Mouse (Mus musculus) layer of hippocampus, adult 2 months (tissue): ENCODE results near the gene Gstm2. TPM values are rescaled to one million over a fixed set of nuclear protein-coding genes. Genes with fewer than 3 reads are reported as not detected.
"Not testable (repeated sequence)": the region's sequence is repeated elsewhere in the genome, so short reads cannot be mapped to it uniquely, and the experiment has no call there.

Source experiments
- DNase-seq, 2 experiments: peaks; one replicate each; pipeline ENCODE4 v3.0.0; 2022; ENCODE audit warnings: low spot score in 2 of 2
- H3K27ac ChIP-seq: fragments of 200-600 bp; 2 replicates; pipeline ENCODE4 v1.8.1; 2022
- H3K4me3 ChIP-seq: fragments of 200-600 bp; 2 replicates; pipeline ENCODE4 v1.8.1; 2022; ENCODE audit warnings: mild to moderate bottlenecking
- CTCF ChIP-seq: fragments of 200-600 bp; conservative IDR thresholded peaks from 2 replicates; pipeline ENCODE4 v1.8.1; 2022; ENCODE audit warnings: antibody characterized with exemption, mild to moderate bottlenecking, moderate library complexity
- total RNA-seq, 2 experiments: library from RNA; stranded (reverse); gene quantifications; 2 replicates each; pipeline ENCODE4 v1.2.3; 2021

Gene Gstm2
- total RNA-seq, 2 experiments from 2014 or later = 2.3 to 3.6 TPM

- Histone ChIP-seq H3K4me3 (no peak overlapping the region), H3K27ac (no peak overlapping the region)
- no peak for DNase-seq
- peak; percentile 49 for TF ChIP-seq CTCF
Observed at GRCm38 (mm10) chr3:107981261-107981660, 5.0 kb downstream of the Gstm2 start.

- DNase-seq = no peak
- no peak overlapping the region for H3K27ac ChIP-seq
- H3K4me3 ChIP-seq = no peak overlapping the region
- no peak for TF ChIP-seq CTCF
Observed at GRCm38 (mm10) chr3:107977691-107978090, 8.6 kb downstream of the Gstm2 start.

DNA sequence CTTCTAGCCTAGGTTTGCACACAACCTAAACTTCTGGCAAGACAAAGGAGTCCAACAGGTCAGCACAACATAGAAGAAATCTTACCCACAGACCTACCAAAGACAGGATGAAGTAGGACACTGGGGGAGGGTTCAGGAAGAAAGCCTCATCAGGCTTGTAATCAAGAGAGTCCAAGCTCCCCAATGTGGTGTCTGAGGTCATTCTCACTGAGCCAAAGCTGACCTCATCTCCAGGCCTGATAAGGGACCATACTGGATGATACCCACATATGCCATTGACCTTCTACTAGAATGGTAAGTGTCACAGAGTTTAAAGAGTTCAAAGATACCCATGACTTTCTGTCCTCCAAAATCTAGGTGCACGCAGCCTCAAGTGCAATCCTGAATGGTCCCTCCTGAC lies 12.0 kb downstream of the Gstm2 start:
- TF ChIP-seq CTCF = no peak
- H3K4me3 ChIP-seq = no peak overlapping the region

GRCm38 (mm10) chr3:107972070-107972469 lies 14.2 kb downstream of the Gstm2 start:
- TF ChIP-seq CTCF = no peak
- no peak for DNase-seq
- Histone ChIP-seq H3K4me3 (no peak overlapping the region), H3K27ac (no peak overlapping the region)

More for the DNA sequence above, 12.0 kb downstream of the Gstm2 start:
- no peak overlapping the region for H3K27ac ChIP-seq
- no peak for DNase-seq

- not testable (repeated sequence) for DNase-seq, H3K4me3 ChIP-seq, H3K27ac ChIP-seq
Observed at GRCm38 (mm10) chr3:107971101-107971500, 15.2 kb downstream of the Gstm2 start.

GRCm38 (mm10) chr3:107968724-107969395 lies 17.4 kb downstream of the Gstm2 start, which contains the start of gene Gstm3:
Gstm3 (minus strand) TSS chr3:107969283.
- H3K27ac ChIP-seq = no peak within 1 kb of the TSS
- TF ChIP-seq CTCF = no peak
- no peak within 1 kb of the TSS for H3K4me3 ChIP-seq
- no peak for DNase-seq

DNA sequence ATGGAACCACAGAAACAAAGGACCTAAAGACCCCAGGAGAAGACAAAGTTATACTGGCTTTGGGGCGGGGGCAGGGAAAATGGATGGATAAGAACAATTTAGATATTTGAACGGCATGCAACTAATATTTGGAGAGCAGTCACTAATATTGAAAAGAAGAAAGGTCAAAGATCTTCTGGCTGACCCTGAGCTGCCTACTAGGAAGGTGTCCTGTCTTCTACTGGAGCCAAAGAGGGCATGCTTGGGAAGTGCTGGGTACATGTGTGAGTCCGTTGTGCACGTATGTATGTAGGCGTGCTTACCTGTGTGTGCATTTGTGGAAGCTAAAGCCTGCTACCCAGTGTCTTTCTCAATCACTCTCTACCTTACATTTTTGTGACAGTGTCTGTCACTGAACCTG lies 19.6 kb downstream of the Gstm2 start:
- Histone ChIP-seq H3K4me3 (no peak overlapping the region), H3K27ac (no peak overlapping the region)
- no peak for DNase-seq
- no peak for TF ChIP-seq CTCF

GRCm38 (mm10) chr3:107965592-107965991 lies 20.7 kb downstream of the Gstm2 start:
- TF ChIP-seq CTCF = no peak
- DNase-seq = no peak
- H3K27ac ChIP-seq = no peak overlapping the region
- H3K4me3 ChIP-seq = no peak overlapping the region

- no peak for TF ChIP-seq CTCF
- Histone ChIP-seq H3K27ac (no peak overlapping the region), H3K4me3 (no peak overlapping the region)
- no peak for DNase-seq
Observed at GRCm38 (mm10) chr3:107964656-107965308, 21.5 kb downstream of the Gstm2 start.

GRCm38 (mm10) chr3:107964026-107964425 lies 22.2 kb downstream of the Gstm2 start:
- Histone ChIP-seq H3K4me3 (no peak overlapping the region), H3K27ac (no peak overlapping the region)
- no peak for DNase-seq
- TF ChIP-seq CTCF = no peak

GRCm38 (mm10) chr3:107955260-107955659 lies 31.0 kb downstream of the Gstm2 start:
- not testable (repeated sequence) for H3K4me3 ChIP-seq, DNase-seq, H3K27ac ChIP-seq

GRCm38 (mm10) chr3:107953906-107954305 lies 32.3 kb downstream of the Gstm2 start:
- Histone ChIP-seq H3K27ac (peak overlapping the region; percentile 46; the same call in 1 of the 2 replicates), H3K4me3 (no peak overlapping the region)
- TF ChIP-seq CTCF = no peak
- DNase-seq = no peak

- Histone ChIP-seq H3K4me3 (no peak overlapping the region), H3K27ac (peak overlapping the region; percentile 46; the same call in 1 of the 2 replicates)
- peak; percentile 48 to 76 for DNase-seq
- TF ChIP-seq CTCF = peak; percentile 90
Observed at GRCm38 (mm10) chr3:107953328-107953755, 32.9 kb downstream of the Gstm2 start.

GRCm38 (mm10) chr3:107950531-107950930 lies 35.7 kb downstream of the Gstm2 start:
- Histone ChIP-seq H3K27ac (no peak overlapping the region), H3K4me3 (no peak overlapping the region)
- no peak for TF ChIP-seq CTCF
- no peak for DNase-seq

- not testable (repeated sequence) for DNase-seq, H3K27ac ChIP-seq, H3K4me3 ChIP-seq
Observed at GRCm38 (mm10) chr3:107949461-107949860, 36.8 kb downstream of the Gstm2 start.
